Mouse (Mus musculus) heart, embryonic 11.5 days (tissue): ENCODE measurements at regions not wholly inside any gene's neighbourhood (a gene's known extent, or its start where the extent isn't known, plus 50 kb on each side); places are given as distances from the start of the nearest gene placed in this dataset.

ENCODE experiments used
- ATAC-seq: fragments of 200-750 bp; cut with Nextera tagmentation; replicated peaks from 2 replicates; pipeline ENCODE4 v1.8.0; 2017; ENCODE audit warnings: moderate library complexity; ENCODE audit not compliant: insufficient number of reproducible peaks, low FRiP score, low TSS enrichment
- H3K27ac ChIP-seq: fragments of 300-500 bp; sonication (generic); 2 replicates; pipeline ENCODE4 v1.5.1; 2014; ENCODE audit warnings: mild to moderate bottlenecking, low read depth, low read length
- H3K27me3 ChIP-seq: fragments of 300-500 bp; sonication (generic); 2 replicates; pipeline ENCODE4 v1.6.1; 2014; ENCODE audit warnings: mild to moderate bottlenecking, low read length, mixed read lengths; ENCODE audit not compliant: control insufficient read depth, insufficient read depth
- H3K36me3 ChIP-seq: fragments of 300-500 bp; sonication (generic); 2 replicates; pipeline ENCODE4 v1.6.1; 2014; ENCODE audit warnings: mild to moderate bottlenecking, low read length, moderate library complexity, mixed read lengths; ENCODE audit not compliant: control insufficient read depth, insufficient read depth
- H3K4me1 ChIP-seq: fragments of 300-500 bp; sonication (generic); 2 replicates; pipeline ENCODE4 v1.6.1; 2014; ENCODE audit warnings: low read length; ENCODE audit not compliant: control insufficient read depth, insufficient read depth
- H3K4me2 ChIP-seq: fragments of 300-500 bp; sonication (generic); 2 replicates; pipeline ENCODE4 v1.6.1; 2014; ENCODE audit warnings: mild to moderate bottlenecking, moderate library complexity
- H3K4me3 ChIP-seq: fragments of 300-500 bp; sonication (generic); 2 replicates; pipeline ENCODE4 v1.5.1; 2014; ENCODE audit warnings: low read depth, low read length
- H3K9ac ChIP-seq: fragments of 300-500 bp; sonication (generic); 2 replicates; pipeline ENCODE4 v1.6.1; 2014; ENCODE audit warnings: mild to moderate bottlenecking, low read depth, low read length, moderate library complexity
- H3K9me3 ChIP-seq: fragments of 300-500 bp; sonication (generic); replicated peaks from 2 replicates; pipeline ENCODE4 v1.6.1; 2016; ENCODE audit warnings: low read length; ENCODE audit not compliant: control insufficient read depth
- WGBS: fragments of 180-500 bp; shearing (Covaris S2); extraction: QIAGEN DNeasy Blood & Tissue Kit; methylation state at CpG from one replicate; pipeline ENCODE4 v1.1.7; 2014; ENCODE audit not compliant: insufficient replicate concordance; 5-methylcytosine and 5-hydroxymethylcytosine counted together

GRCm38 (mm10) chr8:80189797-80190509, 132.1 kb upstream of the Hhip start:
- Histone ChIP-seq H3K9ac (no peak overlapping the region), H3K36me3 (no peaks in the 10 kb centered on the region), H3K4me1 (no peaks in the 10 kb centered on the region), H3K27me3 (no peaks in the 10 kb centered on the region), H3K9me3 (no peaks in the 10 kb centered on the region), H3K4me3 (no peak overlapping the region), H3K27ac (no peak overlapping the region), H3K4me2 (no peak overlapping the region)
- WGBS: 72% methylated on average over 10 of the region's 10 CpGs
- ATAC-seq: no peak

GRCm38 (mm10) chr8:80185286-80185685, 127.5 kb upstream of the Hhip start:
- Histone ChIP-seq H3K4me3 (no peak overlapping the region), H3K9me3 (no peaks in the 10 kb centered on the region), H3K27me3 (no peaks in the 10 kb centered on the region), H3K27ac (no peak overlapping the region), H3K4me2 (no peak overlapping the region), H3K9ac (no peak overlapping the region), H3K4me1 (no peaks in the 10 kb centered on the region), H3K36me3 (no peaks in the 10 kb centered on the region)
- 39% methylated on average over 4 of the region's 4 CpGs for WGBS
- no peak for ATAC-seq

GRCm38 (mm10) chr8:80168688-80169087, 110.9 kb upstream of the Hhip start:
- H3K9ac ChIP-seq: no peak overlapping the region
- H3K27ac ChIP-seq: no peak overlapping the region
- no peaks in the 10 kb centered on the region for H3K27me3 ChIP-seq
- no peak overlapping the region for H3K4me2 ChIP-seq
- no peak overlapping the region for H3K4me3 ChIP-seq
- H3K9me3 ChIP-seq: no peaks in the 10 kb centered on the region
- ATAC-seq: no peak
- 59% methylated on average over 9 of the region's 9 CpGs for WGBS
- no peaks in the 10 kb centered on the region for H3K36me3 ChIP-seq
- H3K4me1 ChIP-seq: no peaks in the 10 kb centered on the region

- no peak overlapping the region for H3K4me2 ChIP-seq
- no peak overlapping the region for H3K27ac ChIP-seq
These were observed 91.8 kb upstream of the Hhip start for GRCm38 (mm10) chr8:80149458-80150083.

GRCm38 (mm10) chr8:80147929-80148328, 90.1 kb upstream of the Hhip start:
- Histone ChIP-seq H3K4me2 (no peak overlapping the region), H3K4me1 (no peaks in the 10 kb centered on the region), H3K9ac (no peak overlapping the region), H3K4me3 (no peak overlapping the region), H3K27me3 (no peaks in the 10 kb centered on the region), H3K9me3 (no peaks in the 10 kb centered on the region), H3K36me3 (no peaks in the 10 kb centered on the region), H3K27ac (no peak overlapping the region)
- WGBS: 81% methylated on average over 3 of the region's 3 CpGs
- ATAC-seq: no peak

More at GRCm38 (mm10) chr8:80149458-80150083, 91.8 kb upstream of the Hhip start:
- H3K36me3 ChIP-seq: no peaks in the 10 kb centered on the region
- no peaks in the 10 kb centered on the region for H3K9me3 ChIP-seq
- ATAC-seq: no peak
- H3K27me3 ChIP-seq: no peaks in the 10 kb centered on the region
- no peaks in the 10 kb centered on the region for H3K4me1 ChIP-seq
- 64% methylated on average over 9 of the region's 9 CpGs for WGBS
- H3K9ac ChIP-seq: no peak overlapping the region
- no peak overlapping the region for H3K4me3 ChIP-seq

- no peak overlapping the region for H3K27ac ChIP-seq
- no peaks in the 10 kb centered on the region for H3K36me3 ChIP-seq
- ATAC-seq: no peak
- no peaks in the 10 kb centered on the region for H3K27me3 ChIP-seq
- H3K9me3 ChIP-seq: no peaks in the 10 kb centered on the region
- H3K4me2 ChIP-seq: no peak overlapping the region
- H3K4me3 ChIP-seq: no peak overlapping the region
- H3K9ac ChIP-seq: no peak overlapping the region
- H3K4me1 ChIP-seq: no peaks in the 10 kb centered on the region
- 74% methylated on average over 6 of the region's 6 CpGs for WGBS
These were observed 80.7 kb upstream of the Hhip start for GRCm38 (mm10) chr8:80138481-80138880.

- Histone ChIP-seq H3K27ac (no peak overlapping the region), H3K4me1 (no peaks in the 10 kb centered on the region), H3K4me2 (no peak overlapping the region), H3K4me3 (no peak overlapping the region), H3K9ac (no peak overlapping the region), H3K36me3 (no peaks in the 10 kb centered on the region), H3K9me3 (no peaks in the 10 kb centered on the region), H3K27me3 (no peaks in the 10 kb centered on the region)
- WGBS: 84% methylated on average over 3 of the region's 3 CpGs
- no peak for ATAC-seq
These were observed 62.7 kb upstream of the Hhip start for GRCm38 (mm10) chr8:80120378-80120965.

- H3K27ac ChIP-seq: no peak overlapping the region
- ATAC-seq: no peak
- H3K9me3 ChIP-seq: no peaks in the 10 kb centered on the region
- no peaks in the 10 kb centered on the region for H3K36me3 ChIP-seq
- H3K4me2 ChIP-seq: no peak overlapping the region
- H3K9ac ChIP-seq: no peak overlapping the region
- H3K27me3 ChIP-seq: no peaks in the 10 kb centered on the region
- H3K4me3 ChIP-seq: no peak overlapping the region
- no peaks in the 10 kb centered on the region for H3K4me1 ChIP-seq
- WGBS: 45% methylated on average over 4 of the region's 4 CpGs
These were observed 59.5 kb upstream of the Hhip start for GRCm38 (mm10) chr8:80117328-80117727.
